Mouse (Mus musculus) spleen, adult 10 weeks (tissue): ENCODE results near the gene L2hgdh. TPM values are rescaled to one million over a fixed set of nuclear protein-coding genes. Genes with fewer than 3 reads are reported as not detected.

Experiments used
- polyA plus RNA-seq: library from polyadenylated mRNA; stranded (reverse); fragments of 350-450 nt; fragmentation: Illumina TruSeq; extraction: RNeasy Lipid Tissue Mini Kit (QIAGEN cat#74804); gene quantifications from one replicate; pipeline ENCODE4 v1.2.3, GENCODE M21; 2015; ENCODE audit warnings: low replicate concordance; ENCODE audit not compliant: insufficient read depth

The L2hgdh gene
- polyA plus RNA-seq = 9.3 TPM

DNA sequence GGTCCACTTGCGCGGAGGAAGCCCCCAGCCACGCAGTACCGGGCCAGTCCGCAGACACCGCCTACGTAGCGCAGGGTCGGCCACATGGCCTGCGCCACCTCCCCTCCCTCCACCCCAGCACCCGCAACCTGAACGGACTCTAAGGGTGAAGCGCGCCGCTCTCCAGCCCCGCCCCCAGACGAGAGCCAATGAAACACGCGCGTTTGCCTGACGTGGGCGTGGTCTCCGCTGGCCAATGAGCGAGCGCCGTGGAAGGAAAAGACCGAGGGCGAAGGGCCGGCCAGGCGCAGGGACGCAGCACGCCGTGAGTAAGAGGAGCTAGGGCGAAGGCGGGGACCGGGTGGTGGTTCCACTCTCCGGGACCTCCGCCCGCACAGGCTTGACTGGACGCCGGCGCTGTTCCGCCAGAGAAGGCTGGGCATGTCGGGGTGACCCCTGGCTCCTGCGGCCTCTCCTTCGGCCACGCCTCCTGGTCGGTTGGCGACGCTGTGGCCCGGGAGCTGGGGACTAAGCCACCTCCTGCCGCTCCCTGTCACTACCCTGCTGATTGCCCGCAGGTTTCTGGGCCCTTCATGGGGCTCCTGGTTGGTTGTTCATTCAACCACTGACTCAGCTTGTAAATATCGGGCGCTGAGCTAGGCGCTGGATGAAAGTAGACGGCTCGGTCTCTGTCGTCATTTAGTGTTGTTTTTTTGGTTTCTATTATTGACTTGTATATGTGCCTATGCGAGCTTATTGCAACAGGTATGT, at the start of gene L2hgdh, which contains the start of gene Atp5s:
TSS of gene L2hgdh (minus strand) at position 163 of the 750 bp plus-strand sequence.
TSS of gene Atp5s (plus strand) at position 240 of the 750 bp plus-strand sequence.

GRCm38 (mm10) chr12:69681566-69682061, 43.1 kb downstream of the L2hgdh start, which contains the start of gene Sos2:
TSS of gene Sos2 (minus strand) at chr12:69681852.

Other genes with a start within 250 kb of the L2hgdh start
- gene Vcpkmt, start 141.8 kb downstream of the L2hgdh start, polyA plus RNA-seq = 12.0 TPM
- gene Sos2, start 43.0 kb downstream of the L2hgdh start, polyA plus RNA-seq = 33.5 TPM
- gene Atp5s, start 77 bp upstream of the L2hgdh start, polyA plus RNA-seq = 18.1 TPM
- gene Cdkl1, start 66.4 kb upstream of the L2hgdh start, polyA plus RNA-seq = 7.7 TPM
- gene Atl1, start 167.7 kb upstream of the L2hgdh start, polyA plus RNA-seq = 4.7 TPM
- 38.0 TPM for gene Map4k5, start 168.3 kb upstream of the L2hgdh start, polyA plus RNA-seq